Mouse (Mus musculus) liver, embryonic 12.5 days (tissue): Measurements from ENCODE around the gene Mfap1b. TPM values are rescaled to one million over a fixed set of nuclear protein-coding genes. Genes with fewer than 3 reads are reported as not detected.
A peak's percentile ranks its signal among the peaks of the same experiment; 100 is the strongest.
"Not testable (repeated sequence)": the region's sequence is repeated elsewhere in the genome, so short reads cannot be mapped to it uniquely, and the experiment has no call there.

Source experiments
- ATAC-seq: fragments of 200-750 bp; cut with Nextera tagmentation; 2 replicates; pipeline ENCODE4 v1.8.0; 2017; ENCODE audit warnings: moderate number of reproducible peaks, mild to moderate bottlenecking, moderate library complexity
- H3K27ac ChIP-seq: fragments of 300-500 bp; sonication (generic); 2 replicates; pipeline ENCODE4 v1.5.1; 2016; ENCODE audit warnings: mild to moderate bottlenecking
- H3K27me3 ChIP-seq: fragments of 300-500 bp; sonication (generic); replicated peaks from 2 replicates; pipeline ENCODE4 v1.6.1; 2016; ENCODE audit warnings: mild to moderate bottlenecking, moderate library complexity
- H3K36me3 ChIP-seq: fragments of 300-500 bp; sonication (generic); 2 replicates; pipeline ENCODE4 v1.6.1; 2016; ENCODE audit warnings: mild to moderate bottlenecking, moderate library complexity
- H3K4me1 ChIP-seq: fragments of 300-500 bp; sonication (generic); 2 replicates; pipeline ENCODE4 v1.6.1; 2016
- H3K4me2 ChIP-seq: fragments of 300-500 bp; sonication (generic); 2 replicates; pipeline ENCODE4 v1.6.1; 2016; ENCODE audit warnings: mild to moderate bottlenecking, moderate library complexity
- H3K4me3 ChIP-seq: fragments of 300-500 bp; sonication (generic); 2 replicates; pipeline ENCODE4 v1.5.1; 2016; ENCODE audit warnings: mild to moderate bottlenecking, moderate library complexity
- H3K9ac ChIP-seq: fragments of 300-500 bp; sonication (generic); 2 replicates; pipeline ENCODE4 v1.6.1; 2016; ENCODE audit warnings: mild to moderate bottlenecking, moderate library complexity
- H3K9me3 ChIP-seq: fragments of 300-500 bp; sonication (generic); replicated peaks from 2 replicates; pipeline ENCODE4 v1.6.1; 2016; ENCODE audit warnings: mild to moderate bottlenecking, moderate library complexity
- WGBS: fragments of 180-500 bp; shearing (Covaris S2); methylation state at CpG from one replicate; pipeline ENCODE4 v1.1.7; 2016; ENCODE audit not compliant: insufficient replicate concordance; 5-methylcytosine and 5-hydroxymethylcytosine counted together
- polyA plus RNA-seq: library from polyadenylated mRNA; unstranded; fragments of >200 nt; fragmentation: Nextera tagmentation; extraction: Ambion mirVana; gene quantifications from 2 replicates; pipeline ENCODE4 v1.2.1, GENCODE M21; 2016

Mfap1b gene
- 32.2 and 34.4 TPM in 2 replicates for polyA plus RNA-seq

- peak within 1 kb of the TSS; percentile 80 for H3K27ac ChIP-seq
Observed at GRCm38 (mm10) chr2:121473301-121474179, at the start of gene Mfap1b. TSS of gene Mfap1b (minus strand) at chr2:121474067.

GRCm38 (mm10) chr2:121522830-121523229 is 49.0 kb upstream of the Mfap1b start:
- not testable (repeated sequence) for H3K27me3 ChIP-seq, ATAC-seq, H3K9me3 ChIP-seq, H3K4me2 ChIP-seq, H3K9ac ChIP-seq, H3K4me3 ChIP-seq, H3K4me1 ChIP-seq, H3K27ac ChIP-seq
- WGBS: 80% methylated on average over 3 of the region's 3 CpGs
- peaks cover 86% of the 10 kb centered on the region for H3K36me3 ChIP-seq

More at GRCm38 (mm10) chr2:121473301-121474179, at the start of gene Mfap1b:
- H3K9me3 ChIP-seq, H3K27me3 ChIP-seq: not testable (repeated sequence)
- WGBS: 3% methylated on average over 41 of the region's 41 CpGs
- peak within 1 kb of the TSS; percentile 74 for H3K4me3 ChIP-seq
- peak within 1 kb of the TSS; percentile 78 for H3K9ac ChIP-seq
- H3K4me2 ChIP-seq: peak within 1 kb of the TSS; percentile 79
- H3K36me3 ChIP-seq: peaks cover 15% of the 10 kb centered on the region
- ATAC-seq: peak; percentile 95
- H3K4me1 ChIP-seq: peaks cover 13% of the 10 kb centered on the region; the same call in 1 of the 2 replicates

DNA sequence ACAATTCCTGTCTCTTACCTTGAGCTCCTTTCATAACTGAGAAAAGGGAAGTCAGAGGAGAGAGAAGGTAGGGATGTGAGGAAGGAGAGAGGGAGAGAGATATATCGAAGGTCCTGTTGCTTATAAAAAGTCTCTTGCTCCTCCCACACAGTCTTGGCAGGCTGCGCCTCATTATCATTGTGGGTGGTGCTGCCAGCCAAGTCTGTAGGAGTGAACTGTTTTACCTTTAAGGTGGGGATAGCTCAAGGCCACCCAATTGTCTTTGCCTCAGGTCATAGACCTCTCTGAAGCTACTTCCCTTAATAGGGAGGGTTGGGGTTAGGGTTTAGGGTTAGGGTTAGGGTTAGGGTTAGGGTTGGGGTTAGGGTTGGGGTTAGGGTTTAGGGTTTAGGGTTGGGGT is 48.1 kb upstream of the Mfap1b start:
- Histone ChIP-seq H3K36me3 (peaks cover 91% of the 10 kb centered on the region), H3K27me3 (no peaks in the 10 kb centered on the region), H3K27ac (no peak overlapping the region), H3K4me2 (no peak overlapping the region), H3K4me1 (no peaks in the 10 kb centered on the region), H3K9ac (no peak overlapping the region), H3K4me3 (no peak overlapping the region), H3K9me3 (no peaks in the 10 kb centered on the region)
- 79% methylated on average over 2 of the region's 2 CpGs for WGBS
- ATAC-seq: no peak

GRCm38 (mm10) chr2:121518711-121519110 is 44.8 kb upstream of the Mfap1b start:
- H3K4me2 ChIP-seq: not testable (repeated sequence)
- H3K36me3 ChIP-seq: peaks cover 91% of the 10 kb centered on the region

GRCm38 (mm10) chr2:121518106-121518505 is 44.2 kb upstream of the Mfap1b start:
- Histone ChIP-seq H3K36me3 (peaks cover 89% of the 10 kb centered on the region), H3K4me2 (no peak overlapping the region), H3K9me3 (no peaks in the 10 kb centered on the region), H3K4me1 (peaks cover under 1% of the 10 kb centered on the region; the same call in 1 of the 2 replicates), H3K27me3 (no peaks in the 10 kb centered on the region), H3K9ac (no peak overlapping the region), H3K4me3 (no peak overlapping the region), H3K27ac (no peak overlapping the region)
- ATAC-seq: no peak
- 85% methylated on average over 5 of the region's 5 CpGs for WGBS

More at GRCm38 (mm10) chr2:121518711-121519110, 44.8 kb upstream of the Mfap1b start:
- not testable (repeated sequence) for H3K9me3 ChIP-seq, H3K4me3 ChIP-seq, H3K27ac ChIP-seq, ATAC-seq, H3K9ac ChIP-seq, H3K4me1 ChIP-seq, H3K27me3 ChIP-seq
- WGBS: 80% methylated on average over 4 of the region's 4 CpGs

- Histone ChIP-seq H3K9ac (no peak overlapping the region), H3K4me2 (no peak overlapping the region), H3K9me3 (no peaks in the 10 kb centered on the region), H3K27ac (no peak overlapping the region), H3K4me1 (peaks cover 31% of the 10 kb centered on the region), H3K27me3 (no peaks in the 10 kb centered on the region), H3K4me3 (no peak overlapping the region), H3K36me3 (peaks cover 97% of the 10 kb centered on the region)
- no peak for ATAC-seq
- WGBS: 87% methylated on average over 4 of the region's 4 CpGs
Observed at GRCm38 (mm10) chr2:121514211-121514610, 40.3 kb upstream of the Mfap1b start.

- peaks cover 96% of the 10 kb centered on the region for H3K36me3 ChIP-seq
- H3K9ac ChIP-seq, H3K27me3 ChIP-seq, H3K9me3 ChIP-seq, H3K4me3 ChIP-seq, H3K27ac ChIP-seq, ATAC-seq, H3K4me2 ChIP-seq: not testable (repeated sequence)
- peaks cover 41% of the 10 kb centered on the region for H3K4me1 ChIP-seq
- WGBS: 91% methylated on average over 5 of the region's 5 CpGs
Observed at GRCm38 (mm10) chr2:121512991-121513765, 39.3 kb upstream of the Mfap1b start.

GRCm38 (mm10) chr2:121511401-121511800 is 37.5 kb upstream of the Mfap1b start:
- no peaks in the 10 kb centered on the region for H3K27me3 ChIP-seq
- H3K27ac ChIP-seq: no peak overlapping the region
- H3K4me1 ChIP-seq: peaks cover 50% of the 10 kb centered on the region
- H3K4me3 ChIP-seq: no peak overlapping the region
- WGBS: 81% methylated on average over 8 of the region's 8 CpGs
- H3K36me3 ChIP-seq: peaks cover 83% of the 10 kb centered on the region
- no peaks in the 10 kb centered on the region for H3K9me3 ChIP-seq
- H3K4me2 ChIP-seq: no peak overlapping the region
- no peak overlapping the region for H3K9ac ChIP-seq
- ATAC-seq: no peak

- H3K27ac ChIP-seq: no peak overlapping the region
- peak; percentile 71 for ATAC-seq
- peak overlapping the region; percentile 71 for H3K4me2 ChIP-seq
- H3K27me3 ChIP-seq: no peaks in the 10 kb centered on the region
- H3K4me3 ChIP-seq: peak overlapping the region; percentile 51
- peak overlapping the region; percentile 53 for H3K9ac ChIP-seq
- peaks cover 57% of the 10 kb centered on the region for H3K4me1 ChIP-seq
- H3K36me3 ChIP-seq: peaks cover 69% of the 10 kb centered on the region
- no peaks in the 10 kb centered on the region for H3K9me3 ChIP-seq
- 18% methylated on average over 16 of the region's 16 CpGs for WGBS
Observed at GRCm38 (mm10) chr2:121509584-121509983, 35.7 kb upstream of the Mfap1b start.

GRCm38 (mm10) chr2:121507951-121508330 is 34.1 kb upstream of the Mfap1b start:
- Histone ChIP-seq H3K9ac (peak overlapping the region; percentile 82), H3K4me2 (peak overlapping the region; percentile 72), H3K4me3 (peak overlapping the region; percentile 71), H3K9me3 (no peaks in the 10 kb centered on the region), H3K27me3 (no peaks in the 10 kb centered on the region), H3K4me1 (peaks cover 56% of the 10 kb centered on the region), H3K27ac (no peak overlapping the region), H3K36me3 (peaks cover 67% of the 10 kb centered on the region)
- 69% methylated on average over 2 of the region's 2 CpGs for WGBS
- no peak for ATAC-seq

GRCm38 (mm10) chr2:121507173-121507950 is 33.5 kb upstream of the Mfap1b start:
- H3K4me3 ChIP-seq: peak overlapping the region; percentile 71
- no peaks in the 10 kb centered on the region for H3K27me3 ChIP-seq
- H3K36me3 ChIP-seq: peaks cover 63% of the 10 kb centered on the region
- no peak for ATAC-seq
- peak overlapping the region; percentile 15; the same call in 1 of the 2 replicates for H3K27ac ChIP-seq
- 9% methylated on average over 12 of the region's 12 CpGs for WGBS
- H3K4me2 ChIP-seq: peak overlapping the region; percentile 72
- no peaks in the 10 kb centered on the region for H3K9me3 ChIP-seq
- peak overlapping the region; percentile 82 for H3K9ac ChIP-seq
- H3K4me1 ChIP-seq: peaks cover 51% of the 10 kb centered on the region
